Mouse (Mus musculus) G1E (cell line): ENCODE measurements around the gene Nfkb2.

ENCODE experiments used
- CTCF ChIP-seq: IDR thresholded peaks from 2 replicates; pipeline ENCODE4 v1.5.1; 2012; ENCODE audit warnings: low read depth, low read length, inconsistent platforms, mixed read lengths
- GATA1 ChIP-seq: IDR thresholded peaks from 2 replicates; pipeline ENCODE4 v1.6.1; 2012; ENCODE audit warnings: borderline replicate concordance, low read length, inconsistent platforms, mixed read lengths

DNA sequence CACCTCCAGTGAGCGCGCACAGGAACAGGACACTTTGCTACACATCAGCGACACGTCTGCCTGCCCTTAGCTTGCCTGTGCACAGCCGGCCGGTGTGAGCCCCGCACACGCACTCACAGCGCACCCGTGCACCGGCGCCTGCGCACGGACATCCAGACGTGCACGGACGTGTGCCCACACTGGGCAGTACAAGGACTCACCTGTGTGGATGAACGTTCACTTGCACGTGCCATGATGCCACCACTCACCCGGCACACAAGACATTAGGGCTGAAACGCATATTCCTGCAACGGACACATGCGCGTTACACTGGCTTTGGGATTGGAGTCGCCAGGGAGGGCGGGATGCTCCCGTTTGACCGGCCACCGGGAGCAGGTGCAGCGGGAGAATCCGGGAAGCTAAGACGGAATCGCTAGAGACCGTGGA, 801 bp downstream of the Nfkb2 start:
- no peak for TF ChIP-seq CTCF
- no peak for TF ChIP-seq GATA1
